Mouse (Mus musculus): Measurements from ENCODE around the gene Lepr.
"Not testable (repeated sequence)": the region's sequence is repeated elsewhere in the genome, so short reads cannot be mapped to it uniquely, and the experiment has no call there.

Gene Lepr

DNA sequence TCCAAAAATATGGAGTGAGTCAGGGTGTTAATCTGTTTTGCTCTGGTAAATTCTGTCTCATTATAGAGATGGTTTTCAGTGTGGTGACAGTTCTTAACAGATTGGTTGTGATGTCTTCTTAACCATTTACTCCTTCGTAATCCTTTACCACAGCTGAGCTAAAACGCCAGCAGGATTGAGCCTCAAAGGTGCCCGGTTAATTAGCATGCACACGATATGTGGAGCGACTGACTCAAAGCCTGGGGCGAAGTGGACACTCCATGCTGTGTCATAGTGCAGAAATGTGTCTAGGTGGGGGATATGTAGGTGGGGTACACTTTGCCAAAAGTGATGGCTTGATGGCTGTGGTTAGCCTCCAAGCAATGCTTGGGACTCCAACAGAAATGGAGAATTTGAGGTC, 1.4 kb upstream of the Lepr start:
- CTCF ChIA-PET = no interaction called here

DNA sequence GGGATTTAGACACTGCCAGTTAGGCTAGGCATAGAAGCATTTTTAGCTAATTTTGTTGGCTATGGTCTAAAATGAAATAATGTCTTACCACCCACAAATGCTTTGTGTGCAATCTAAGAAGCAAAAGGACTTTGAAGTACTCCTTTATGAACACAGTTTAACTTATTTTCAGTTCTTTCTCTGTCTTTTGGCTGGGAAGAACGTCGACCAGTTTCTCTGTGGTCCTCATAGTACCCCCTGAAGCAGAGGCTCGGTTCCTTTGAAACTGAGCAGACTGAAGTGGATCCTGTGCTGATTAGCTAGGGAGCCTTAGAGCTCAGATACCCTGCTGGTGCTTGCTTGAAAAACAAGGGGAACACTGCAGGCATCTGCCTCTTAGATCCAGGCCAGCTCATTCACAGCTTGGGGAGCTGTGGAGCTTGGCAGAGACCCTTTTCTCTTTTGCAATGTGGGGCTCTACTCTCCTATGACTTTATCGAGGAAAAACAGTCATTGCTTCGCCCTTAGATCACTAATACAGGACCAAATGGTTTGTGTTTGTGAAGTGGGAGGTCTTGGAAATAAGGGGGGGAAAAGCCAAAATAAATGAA, 1.9 kb downstream of the Lepr start:
- CTCF ChIA-PET = no interaction called here

DNA sequence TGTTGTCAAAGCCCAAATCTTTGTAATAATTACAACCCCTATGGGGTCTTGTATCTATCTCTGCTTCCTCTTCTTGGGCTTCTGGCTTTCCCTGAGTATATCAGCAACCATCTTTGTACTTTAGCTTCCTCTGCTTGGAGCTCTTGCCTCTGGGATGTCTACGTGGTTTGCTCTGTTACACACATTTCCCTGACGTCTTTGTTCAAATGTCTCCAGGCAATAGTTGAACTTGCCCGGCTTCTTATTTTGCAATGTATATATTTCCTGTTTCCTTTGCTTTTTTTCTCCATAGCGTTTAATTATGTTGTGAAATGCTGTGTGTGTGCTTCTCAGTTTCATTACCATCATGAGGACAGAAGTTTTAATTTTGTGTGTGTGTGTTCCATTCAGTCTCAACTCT, 4.5 kb downstream of the Lepr start:
- CTCF ChIA-PET = no interaction called here

DNA sequence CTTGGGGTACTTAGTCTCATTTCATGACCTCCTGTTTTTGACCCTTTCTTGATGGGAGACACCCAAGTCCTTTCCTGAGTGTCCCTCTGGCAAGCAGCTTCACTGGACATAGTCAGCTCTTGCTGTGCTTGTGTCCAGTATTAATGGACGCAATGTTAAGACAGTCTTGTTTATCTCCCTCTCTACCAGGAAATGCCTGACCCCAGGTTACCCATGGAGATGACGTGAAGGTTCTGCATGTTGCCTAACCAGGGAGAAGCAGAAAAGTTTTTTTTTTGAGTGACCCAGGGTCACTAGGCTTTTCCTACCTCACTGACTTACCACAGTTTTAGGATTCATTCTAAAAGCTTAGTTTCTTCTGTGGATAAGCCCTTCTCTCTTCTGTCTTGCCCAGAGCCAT, 24.8 kb downstream of the Lepr start:
- CTCF ChIA-PET = no interaction called here

DNA sequence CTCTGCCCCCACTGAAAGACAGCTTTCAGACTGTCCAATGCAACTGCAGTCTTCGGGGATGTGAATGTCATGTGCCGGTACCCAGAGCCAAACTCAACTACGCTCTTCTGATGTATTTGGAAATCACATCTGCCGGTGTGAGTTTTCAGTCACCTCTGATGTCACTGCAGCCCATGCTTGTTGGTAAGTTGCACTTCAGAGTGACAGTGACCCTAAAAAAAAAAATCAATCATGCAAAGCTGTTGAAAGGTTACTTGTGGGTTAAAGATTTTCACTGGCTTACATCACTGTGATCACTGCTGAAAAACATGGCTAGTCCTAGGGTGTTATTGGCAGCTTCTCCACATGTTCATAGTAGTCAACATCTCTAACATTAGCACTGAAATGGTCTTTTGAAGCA, 28.3 kb downstream of the Lepr start:
- CTCF ChIA-PET = no interaction called here

DNA sequence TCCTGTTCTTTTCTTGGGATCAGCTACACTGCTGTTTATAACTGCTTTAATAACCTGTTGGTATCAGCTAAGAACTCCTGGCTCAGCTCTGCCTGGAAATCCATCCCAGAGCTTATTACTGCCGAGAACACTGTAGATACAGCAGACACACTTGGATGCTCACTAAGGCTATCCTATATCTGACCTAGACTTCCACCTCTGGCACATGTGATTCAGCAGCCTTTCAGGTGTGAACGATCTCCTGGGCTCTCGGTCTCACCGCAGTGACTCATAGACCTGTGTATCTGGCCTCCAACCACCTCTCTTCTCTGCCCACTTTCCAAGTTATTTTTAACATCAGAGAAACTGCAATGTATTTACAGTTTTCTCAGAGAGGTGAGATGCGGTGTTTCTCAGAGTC, 43.3 kb downstream of the Lepr start:
- CTCF ChIA-PET = no interaction called here

DNA sequence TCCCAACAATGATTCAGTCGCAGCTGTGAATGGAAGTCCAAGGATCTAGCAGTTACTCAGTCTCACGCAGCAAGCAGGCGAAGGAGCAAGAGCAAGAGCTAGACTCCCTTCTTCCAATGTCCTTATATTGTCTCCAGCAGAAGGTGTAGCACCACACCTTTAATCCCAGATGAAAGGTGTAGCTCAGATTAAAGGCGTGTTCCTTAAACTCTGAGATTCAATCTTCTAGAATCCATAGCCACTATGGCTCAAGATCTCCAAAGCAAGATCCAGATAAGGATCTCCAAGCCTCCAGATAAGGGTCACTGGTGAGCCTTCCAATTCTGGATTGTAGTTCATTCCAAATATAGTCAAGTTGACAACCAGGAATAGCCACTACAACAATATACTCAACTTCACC, 126.7 kb downstream of the Lepr start, which contains the start of gene B020004J07Rik:
Gene B020004J07Rik, minus strand, starts transcription at position 101 of the 400 bp plus-strand sequence.
- CTCF ChIA-PET = not testable (repeated sequence)

DNA sequence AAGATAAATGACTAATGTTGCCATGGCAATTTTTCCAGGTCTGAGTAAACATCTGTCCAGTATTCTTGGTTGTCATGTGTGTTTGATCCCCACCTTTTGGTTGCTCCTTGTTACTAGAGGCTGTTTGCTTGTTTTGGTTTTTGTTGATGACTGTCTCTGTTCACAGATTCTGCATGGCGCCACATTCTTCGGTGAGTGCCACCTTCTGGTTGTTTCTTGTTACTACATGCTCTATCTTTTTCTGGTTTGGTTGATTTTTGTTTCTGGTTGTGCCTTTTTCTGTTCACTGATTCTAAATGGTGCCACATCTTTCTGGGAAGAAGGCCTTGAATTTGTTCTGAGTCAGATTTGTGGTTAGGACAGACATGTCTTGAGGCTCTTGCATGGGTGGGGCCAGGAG, 133.7 kb downstream of the Lepr start:
- CTCF ChIA-PET = no interaction called here

DNA sequence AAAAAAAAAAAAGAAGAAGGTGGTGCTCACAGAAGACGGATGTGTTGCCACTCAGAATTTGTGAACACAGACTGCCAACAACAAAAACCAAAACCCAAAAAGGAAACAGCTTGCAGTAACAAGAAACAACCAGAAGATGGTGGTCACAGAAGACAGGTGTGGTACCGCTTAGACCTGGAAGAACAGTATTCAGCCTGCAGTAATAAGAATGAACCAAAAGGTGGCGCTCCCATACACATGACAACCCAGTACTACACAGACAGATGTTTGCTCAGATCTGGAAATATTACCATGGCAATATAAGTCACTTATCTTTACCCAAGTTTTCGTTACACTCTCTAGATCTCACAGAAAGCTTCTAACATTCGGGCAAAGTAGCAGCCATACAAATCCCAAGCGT, 143.7 kb downstream of the Lepr start:
- CTCF ChIA-PET = no interaction called here

DNA sequence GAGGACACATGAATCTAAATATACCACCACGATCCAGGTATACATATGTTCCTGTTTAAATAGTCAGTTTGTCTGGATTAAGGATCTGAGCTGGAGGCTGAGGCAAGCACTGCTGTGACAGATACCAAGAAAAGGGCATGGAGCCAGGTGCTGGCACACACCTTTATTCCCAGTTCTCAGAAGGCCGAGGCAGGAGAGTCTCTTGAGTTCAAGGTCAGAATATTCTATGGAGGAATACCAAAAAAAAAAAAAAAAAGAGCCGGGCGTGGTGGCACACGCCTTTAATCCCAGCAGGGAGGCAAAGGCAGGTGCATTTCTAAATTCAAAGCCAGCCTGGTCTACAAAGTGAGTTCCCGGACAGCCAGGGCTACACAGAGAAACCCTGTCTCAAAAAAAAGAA, 145.1 kb downstream of the Lepr start:
- CTCF ChIA-PET = no interaction called here
